Mouse (Mus musculus): ENCODE measurements around the gene Tmem161a.

Gene Tmem161a

GRCm38 (mm10) chr8:70172043-70172681 is at the start of gene Tmem161a:
Tmem161a (plus strand) TSS chr8:70172356.
- DNase-seq (ENCODE audit: low spot score): peak; percentile 97

GRCm38 (mm10) chr8:70122863-70123262 is 49.3 kb upstream of the Tmem161a start:
- DNase-seq (ENCODE audit: low spot score): peak; percentile 19

GRCm38 (mm10) chr8:70124992-70125391 is 47.2 kb upstream of the Tmem161a start:
- DNase-seq (ENCODE audit: low spot score): no peak

GRCm38 (mm10) chr8:70128435-70128834 is 43.7 kb upstream of the Tmem161a start:
- DNase-seq (ENCODE audit: low spot score): peak; percentile 78

GRCm38 (mm10) chr8:70129309-70129952 is 42.7 kb upstream of the Tmem161a start:
- peak; percentile 90 for DNase-seq (ENCODE audit: low spot score)

- DNase-seq (ENCODE audit: low spot score): peak; percentile 28
Measured at GRCm38 (mm10) chr8:70130066-70130465, 42.1 kb upstream of the Tmem161a start.

- DNase-seq (ENCODE audit: low spot score): peak; percentile 68
Measured at GRCm38 (mm10) chr8:70131166-70131883, 40.8 kb upstream of the Tmem161a start, which contains the start of gene Nr2c2ap. Nr2c2ap (plus strand) TSS chr8:70131333.

GRCm38 (mm10) chr8:70134086-70134485 is 38.1 kb upstream of the Tmem161a start:
- no peak for DNase-seq (ENCODE audit: low spot score)

- DNase-seq (ENCODE audit: low spot score): no peak
Measured at GRCm38 (mm10) chr8:70134931-70135330, 37.2 kb upstream of the Tmem161a start.

- no peak for DNase-seq (ENCODE audit: low spot score)
Measured at GRCm38 (mm10) chr8:70136591-70136990, 35.6 kb upstream of the Tmem161a start.

GRCm38 (mm10) chr8:70137890-70138289 is 34.3 kb upstream of the Tmem161a start:
- no peak for DNase-seq (ENCODE audit: low spot score)

GRCm38 (mm10) chr8:70139026-70139857 is 32.9 kb upstream of the Tmem161a start, which contains the start of the genes Rfxank, Borcs8 and Mef2b:
Rfxank (minus strand) TSS chr8:70139154.
Borcs8 (plus strand) TSS chr8:70139499.
Mef2b (plus strand) TSS chr8:70139711.
- peak; percentile 99 for DNase-seq (ENCODE audit: low spot score)

- DNase-seq (ENCODE audit: low spot score): peak; percentile 72
Measured at GRCm38 (mm10) chr8:70139981-70140380, 32.2 kb upstream of the Tmem161a start.

GRCm38 (mm10) chr8:70147678-70148607 is 24.2 kb upstream of the Tmem161a start:
- DNase-seq (ENCODE audit: low spot score): no peak

GRCm38 (mm10) chr8:70150158-70150557 is 22.0 kb upstream of the Tmem161a start:
- DNase-seq (ENCODE audit: low spot score): no peak

- DNase-seq (ENCODE audit: low spot score): peak; percentile 89
Measured at GRCm38 (mm10) chr8:70152537-70153257, 19.5 kb upstream of the Tmem161a start.

GRCm38 (mm10) chr8:70157240-70157800 is 14.8 kb upstream of the Tmem161a start:
- no peak for DNase-seq (ENCODE audit: low spot score)

GRCm38 (mm10) chr8:70158069-70158853 is 13.9 kb upstream of the Tmem161a start:
- peak; percentile 92 for DNase-seq (ENCODE audit: low spot score)

- no peak for DNase-seq (ENCODE audit: low spot score)
Measured at GRCm38 (mm10) chr8:70159211-70159610, 12.9 kb upstream of the Tmem161a start.
